Mouse (Mus musculus): Measurements from ENCODE around the gene B4galnt4.

DNA sequence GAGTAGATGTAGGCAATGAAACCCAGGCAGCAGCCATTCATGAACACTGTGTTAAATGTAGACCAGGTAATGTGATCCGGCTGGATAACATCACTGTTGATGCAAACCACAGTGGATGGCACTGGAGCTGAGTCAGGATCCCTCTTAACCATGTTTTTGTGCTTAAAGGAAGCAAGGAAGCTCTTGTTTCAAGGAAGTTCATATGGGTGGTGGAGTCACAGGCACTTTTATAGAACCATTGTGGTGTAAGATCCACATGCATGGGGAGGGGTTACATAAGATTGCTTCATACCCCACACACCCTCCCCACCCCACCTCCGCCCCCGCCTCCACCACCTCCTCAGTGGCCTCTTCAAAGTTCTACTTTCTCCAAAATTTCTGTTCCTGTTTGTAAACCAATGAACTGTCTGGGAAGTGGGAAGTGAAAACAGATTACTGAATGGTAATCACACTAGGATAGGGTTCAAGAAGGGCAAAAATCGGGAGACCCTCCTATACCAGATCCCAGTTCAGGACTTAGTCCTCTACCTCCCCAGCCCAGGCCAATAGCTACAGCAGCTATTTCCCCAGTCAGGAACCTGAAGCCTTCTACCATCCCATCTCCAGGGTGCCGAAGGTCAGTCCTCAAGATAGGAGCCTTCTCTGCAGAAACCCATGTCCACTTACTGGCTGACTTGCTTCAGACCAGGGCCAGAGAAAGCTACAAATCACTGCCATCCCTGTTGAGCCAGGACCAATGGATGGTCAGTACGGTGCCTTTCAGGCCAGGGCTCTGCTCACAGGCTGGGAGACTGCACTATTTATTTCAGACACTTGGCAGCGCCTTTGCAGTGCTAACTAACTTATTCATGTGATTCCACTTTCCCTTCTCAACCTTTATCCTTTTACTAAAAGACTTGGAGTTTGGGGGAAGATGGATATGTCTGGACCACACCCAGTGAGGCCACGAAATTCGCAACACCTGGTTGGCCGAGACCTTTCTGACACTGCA lies 43.9 kb upstream of the B4galnt4 start:
- no peak for TF ChIP-seq CTCF (IDR thresholded peaks at IDR 0.05; ENCODE audit: extremely low read depth, insufficient read length, insufficient replicate concordance, low read depth, low read length)
- TF ChIP-seq POLR2A (IDR thresholded peaks at IDR 0.05; ENCODE audit: low read depth, low read length) = no peak

Measured in small intestine, adult 2 months (tissue).